Mouse (Mus musculus): Measurements from ENCODE around the gene Kcnc1. TPM values are rescaled to one million over a fixed set of nuclear protein-coding genes. Genes with fewer than 3 reads are reported as not detected.

Kcnc1 gene
- polyA plus RNA-seq, 1 experiment from 2014 or later = 0.17 TPM

- no peak overlapping the region for H3K4me3 ChIP-seq
- no peak overlapping the region for H3K27ac ChIP-seq
- H3K36me3 ChIP-seq = no peaks in the 10 kb centered on the region
- ATAC-seq = no peak
- no peaks in the 10 kb centered on the region for H3K27me3 ChIP-seq (replicated peaks)
- H3K9me3 ChIP-seq (replicated peaks) = no peaks in the 10 kb centered on the region
- no peak overlapping the region for H3K9ac ChIP-seq
- WGBS (ENCODE audit: insufficient replicate concordance) = 57% methylated on average over 8 of the region's 8 CpGs
- no peaks in the 10 kb centered on the region for H3K4me1 ChIP-seq
- no peak overlapping the region for H3K4me2 ChIP-seq
Measured at GRCm38 (mm10) chr7:46462287-46462686, 66.0 kb downstream of the Kcnc1 start.

GRCm38 (mm10) chr7:46463136-46463535, 66.8 kb downstream of the Kcnc1 start:
- no peak for ATAC-seq
- H3K4me3 ChIP-seq = no peak overlapping the region
- no peak overlapping the region for H3K27ac ChIP-seq
- H3K4me1 ChIP-seq = no peaks in the 10 kb centered on the region
- no peaks in the 10 kb centered on the region for H3K27me3 ChIP-seq (replicated peaks)
- no peaks in the 10 kb centered on the region for H3K9me3 ChIP-seq (replicated peaks)
- no peak overlapping the region for H3K4me2 ChIP-seq
- no peaks in the 10 kb centered on the region for H3K36me3 ChIP-seq
- H3K9ac ChIP-seq = no peak overlapping the region
- 64% methylated on average over 8 of the region's 8 CpGs for WGBS (ENCODE audit: insufficient replicate concordance)

- H3K9me3 ChIP-seq (replicated peaks) = no peaks in the 10 kb centered on the region
- 62% methylated on average over 7 of the region's 7 CpGs for WGBS (ENCODE audit: insufficient replicate concordance)
- H3K27ac ChIP-seq = no peak overlapping the region
- no peaks in the 10 kb centered on the region for H3K36me3 ChIP-seq
- H3K9ac ChIP-seq = no peak overlapping the region
- ATAC-seq = no peak
- H3K27me3 ChIP-seq (replicated peaks) = no peaks in the 10 kb centered on the region
- no peak overlapping the region for H3K4me2 ChIP-seq
- no peak overlapping the region for H3K4me3 ChIP-seq
- peaks cover 4% of the 10 kb centered on the region; the same call in 1 of the 2 replicates for H3K4me1 ChIP-seq
Measured at GRCm38 (mm10) chr7:46466422-46466981, 70.2 kb downstream of the Kcnc1 start.

- H3K4me2 ChIP-seq = no peak overlapping the region
- H3K4me1 ChIP-seq = peaks cover 11% of the 10 kb centered on the region
- H3K9me3 ChIP-seq (replicated peaks) = no peaks in the 10 kb centered on the region
- H3K36me3 ChIP-seq = no peaks in the 10 kb centered on the region
- no peaks in the 10 kb centered on the region for H3K27me3 ChIP-seq (replicated peaks)
- 59% methylated on average over 3 of the region's 3 CpGs for WGBS (ENCODE audit: insufficient replicate concordance)
- no peak for ATAC-seq
- H3K9ac ChIP-seq = no peak overlapping the region
- H3K27ac ChIP-seq = no peak overlapping the region
- no peak overlapping the region for H3K4me3 ChIP-seq
Measured at GRCm38 (mm10) chr7:46469542-46469941, 73.2 kb downstream of the Kcnc1 start.

- H3K9me3 ChIP-seq (replicated peaks) = no peaks in the 10 kb centered on the region
- no peaks in the 10 kb centered on the region for H3K27me3 ChIP-seq (replicated peaks)
- no peak overlapping the region for H3K9ac ChIP-seq
- ATAC-seq = no peak
- H3K4me1 ChIP-seq = peaks cover 11% of the 10 kb centered on the region
- H3K4me2 ChIP-seq = no peak overlapping the region
- H3K27ac ChIP-seq = no peak overlapping the region
- H3K4me3 ChIP-seq = no peak overlapping the region
- H3K36me3 ChIP-seq = no peaks in the 10 kb centered on the region
- WGBS (ENCODE audit: insufficient replicate concordance) = 51% methylated on average over 7 of the region's 7 CpGs
Measured at GRCm38 (mm10) chr7:46471054-46471737, 74.9 kb downstream of the Kcnc1 start.

- 48% methylated on average over 9 of the region's 9 CpGs for WGBS (ENCODE audit: insufficient replicate concordance)
- Histone ChIP-seq H3K27ac (no peak overlapping the region), H3K4me2 (no peak overlapping the region), H3K36me3 (no peaks in the 10 kb centered on the region), H3K27me3 (replicated peaks) (no peaks in the 10 kb centered on the region), H3K9ac (no peak overlapping the region), H3K4me3 (no peak overlapping the region), H3K4me1 (peaks cover 11% of the 10 kb centered on the region), H3K9me3 (replicated peaks) (no peaks in the 10 kb centered on the region)
- ATAC-seq = no peak
Measured at GRCm38 (mm10) chr7:46473141-46473540, 76.8 kb downstream of the Kcnc1 start.

GRCm38 (mm10) chr7:46475464-46475863, 79.2 kb downstream of the Kcnc1 start:
- Histone ChIP-seq H3K4me1 (peaks cover 11% of the 10 kb centered on the region), H3K36me3 (no peaks in the 10 kb centered on the region), H3K27me3 (replicated peaks) (no peaks in the 10 kb centered on the region), H3K4me2 (no peak overlapping the region), H3K4me3 (no peak overlapping the region), H3K9me3 (replicated peaks) (no peaks in the 10 kb centered on the region), H3K27ac (no peak overlapping the region), H3K9ac (no peak overlapping the region)
- WGBS (ENCODE audit: insufficient replicate concordance) = 68% methylated on average over 5 of the region's 5 CpGs
- ATAC-seq = no peak

- ATAC-seq = no peak
- Histone ChIP-seq H3K36me3 (no peaks in the 10 kb centered on the region), H3K27ac (no peak overlapping the region), H3K4me3 (no peak overlapping the region), H3K4me1 (peaks cover 9% of the 10 kb centered on the region), H3K9me3 (replicated peaks) (no peaks in the 10 kb centered on the region), H3K4me2 (no peak overlapping the region), H3K27me3 (replicated peaks) (no peaks in the 10 kb centered on the region), H3K9ac (no peak overlapping the region)
- 78% methylated on average over 3 of the region's 3 CpGs for WGBS (ENCODE audit: insufficient replicate concordance)
Measured at GRCm38 (mm10) chr7:46477456-46477855, 81.2 kb downstream of the Kcnc1 start.

- peaks cover 10% of the 10 kb centered on the region for H3K4me1 ChIP-seq
- ATAC-seq = no peak
- H3K9me3 ChIP-seq (replicated peaks) = no peaks in the 10 kb centered on the region
- H3K27me3 ChIP-seq (replicated peaks) = no peaks in the 10 kb centered on the region
- no peak overlapping the region for H3K27ac ChIP-seq
- H3K36me3 ChIP-seq = no peaks in the 10 kb centered on the region
- H3K9ac ChIP-seq = no peak overlapping the region
- H3K4me3 ChIP-seq = no peak overlapping the region
- H3K4me2 ChIP-seq = no peak overlapping the region
- 63% methylated on average over 6 of the region's 6 CpGs for WGBS (ENCODE audit: insufficient replicate concordance)
Measured at GRCm38 (mm10) chr7:46479793-46480192, 83.5 kb downstream of the Kcnc1 start.

- ATAC-seq = no peak; the same call in 1 of the 2 replicates
- peaks cover 10% of the 10 kb centered on the region for H3K4me1 ChIP-seq
- H3K27me3 ChIP-seq (replicated peaks) = no peaks in the 10 kb centered on the region
- no peaks in the 10 kb centered on the region for H3K9me3 ChIP-seq (replicated peaks)
- H3K4me3 ChIP-seq = no peak overlapping the region
- 49% methylated on average over 2 of the region's 2 CpGs for WGBS (ENCODE audit: insufficient replicate concordance)
- H3K27ac ChIP-seq = no peak overlapping the region
- no peak overlapping the region for H3K9ac ChIP-seq
- no peaks in the 10 kb centered on the region for H3K36me3 ChIP-seq
- H3K4me2 ChIP-seq = no peak overlapping the region
Measured at GRCm38 (mm10) chr7:46482099-46482531, 85.8 kb downstream of the Kcnc1 start.

GRCm38 (mm10) chr7:46483050-46483449, 86.8 kb downstream of the Kcnc1 start:
- Histone ChIP-seq H3K4me2 (no peak overlapping the region), H3K9ac (no peak overlapping the region), H3K27me3 (replicated peaks) (no peaks in the 10 kb centered on the region), H3K4me3 (no peak overlapping the region), H3K36me3 (no peaks in the 10 kb centered on the region), H3K9me3 (replicated peaks) (no peaks in the 10 kb centered on the region), H3K4me1 (peaks cover 10% of the 10 kb centered on the region), H3K27ac (no peak overlapping the region)
- ATAC-seq = no peak
- 77% methylated on average over 10 of the region's 10 CpGs for WGBS (ENCODE audit: insufficient replicate concordance)

GRCm38 (mm10) chr7:46484223-46484622, 87.9 kb downstream of the Kcnc1 start:
- no peak overlapping the region for H3K4me2 ChIP-seq
- H3K27me3 ChIP-seq (replicated peaks) = no peaks in the 10 kb centered on the region
- H3K36me3 ChIP-seq = no peaks in the 10 kb centered on the region
- H3K4me1 ChIP-seq = peaks cover 10% of the 10 kb centered on the region
- 69% methylated on average over 6 of the region's 6 CpGs for WGBS (ENCODE audit: insufficient replicate concordance)
- no peak overlapping the region for H3K9ac ChIP-seq
- no peaks in the 10 kb centered on the region for H3K9me3 ChIP-seq (replicated peaks)
- H3K4me3 ChIP-seq = no peak overlapping the region
- H3K27ac ChIP-seq = no peak overlapping the region
- no peak for ATAC-seq
